Mouse (Mus musculus): ENCODE results near the gene Amotl1.
"Not testable (repeated sequence)": the region's sequence is repeated elsewhere in the genome, so short reads cannot be mapped to it uniquely, and the experiment has no call there.

Amotl1 gene

GRCm38 (mm10) chr9:14644956-14645355 lies at the start of gene Amotl1:
Gene Amotl1, minus strand, starts transcription at chr9:14645056.
- no peak for DNase-seq (ENCODE audit: low read depth, low spot score)

DNA sequence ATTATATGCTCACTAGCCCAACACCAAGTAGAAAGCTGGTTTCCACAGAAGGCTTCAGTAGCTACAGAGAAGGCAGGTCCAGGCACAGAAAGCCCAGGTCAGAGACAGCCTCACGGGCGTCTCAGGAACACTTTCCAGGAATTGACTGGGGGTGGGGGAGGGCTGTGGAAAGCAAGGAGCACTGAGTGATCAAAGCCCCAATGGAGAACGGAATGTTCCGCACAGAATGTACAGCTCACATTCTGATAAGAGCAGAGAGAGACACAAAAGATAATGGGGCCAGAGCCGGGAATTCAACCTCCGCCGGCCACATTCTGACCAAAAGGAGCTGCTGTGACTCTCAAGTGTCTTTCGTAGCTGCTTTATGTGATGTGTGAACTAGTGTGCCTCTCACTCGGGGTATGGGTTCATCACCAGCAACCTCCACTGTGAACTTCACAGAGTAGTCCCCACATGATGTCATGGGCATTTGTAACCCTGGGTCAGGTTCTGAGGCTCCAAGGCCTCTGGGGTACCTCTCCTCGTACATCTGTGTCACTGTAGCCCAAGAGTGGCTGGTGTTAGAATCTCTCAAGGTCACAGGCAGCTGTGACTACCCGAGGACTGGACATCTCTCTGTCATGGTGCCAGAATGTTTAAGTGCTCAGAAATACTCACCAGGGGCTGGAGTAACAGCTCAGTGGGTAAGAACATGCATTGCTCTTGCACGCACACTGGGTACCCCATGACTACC lies 44.7 kb upstream of the Amotl1 start:
- DNase-seq (ENCODE audit: low read depth, low spot score) = no peak

DNA sequence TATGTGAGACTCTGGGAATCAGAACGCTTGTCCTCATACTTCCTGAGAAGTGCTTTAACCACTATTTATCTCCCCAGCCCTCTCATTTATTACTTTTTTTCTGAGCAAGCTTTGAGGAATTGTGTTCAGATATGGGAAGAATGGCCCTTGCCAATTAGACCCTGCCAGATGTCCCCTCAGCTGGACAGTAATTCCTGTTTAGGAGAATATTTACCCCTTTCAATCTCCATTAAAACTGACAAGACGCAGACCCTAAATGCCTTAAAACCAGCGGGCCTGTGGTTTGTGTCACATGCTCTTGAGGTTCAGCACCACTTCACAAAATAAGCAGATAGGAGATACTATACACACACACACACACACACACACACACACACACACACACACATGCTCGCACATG lies 39.5 kb upstream of the Amotl1 start:
- DNase-seq (ENCODE audit: low read depth, low spot score) = no peak

DNA sequence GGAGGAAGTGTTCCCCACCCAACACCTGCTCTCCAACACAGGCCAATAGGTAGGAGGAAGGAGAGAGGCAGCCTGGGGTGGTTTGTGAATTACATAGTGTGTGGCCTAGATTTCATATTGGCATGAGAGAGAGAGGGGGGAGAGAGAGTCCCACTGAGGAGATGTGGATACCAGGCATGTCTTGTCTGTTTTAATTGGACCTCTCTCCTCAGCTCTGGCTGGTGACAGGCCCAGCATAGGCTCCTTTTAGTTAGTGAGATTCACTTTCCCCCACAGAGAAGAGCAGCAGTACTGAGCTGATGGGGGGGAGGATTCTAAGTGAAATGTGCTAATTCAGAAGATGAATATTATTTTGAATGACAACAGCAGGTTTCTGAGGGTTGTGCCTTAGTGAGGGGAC lies 37.9 kb upstream of the Amotl1 start:
- DNase-seq (ENCODE audit: low read depth, low spot score) = no peak

GRCm38 (mm10) chr9:14680584-14680983 lies 35.7 kb upstream of the Amotl1 start:
- no peak for DNase-seq (ENCODE audit: low read depth, low spot score)

GRCm38 (mm10) chr9:14675707-14676691 lies 31.1 kb upstream of the Amotl1 start:
- DNase-seq (ENCODE audit: low read depth, low spot score) = no peak

DNA sequence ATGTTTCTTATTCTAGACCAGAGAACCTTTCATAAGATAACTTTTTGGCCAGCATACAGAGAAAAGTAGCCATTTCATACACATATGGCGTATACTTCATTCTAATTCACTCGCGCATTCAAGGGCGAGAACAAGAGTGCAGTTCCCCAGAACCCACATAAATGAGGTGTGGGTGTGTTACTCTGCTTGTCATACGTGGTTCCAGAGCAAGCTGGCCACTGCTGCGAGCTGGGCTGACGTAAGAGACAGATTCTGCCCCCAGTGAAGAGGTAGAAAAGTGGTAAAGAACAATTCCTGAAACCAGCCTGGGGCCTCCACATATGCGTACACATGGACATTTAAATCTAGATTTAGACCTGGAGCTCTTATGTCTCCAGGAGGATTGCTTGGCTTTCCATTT lies 29.6 kb upstream of the Amotl1 start:
- no peak for DNase-seq (ENCODE audit: low read depth, low spot score)

GRCm38 (mm10) chr9:14673109-14673508 lies 28.3 kb upstream of the Amotl1 start:
- no peak for DNase-seq (ENCODE audit: low read depth, low spot score)

- not testable (repeated sequence) for DNase-seq (ENCODE audit: low read depth, low spot score)
Measured at GRCm38 (mm10) chr9:14671965-14672364, 27.1 kb upstream of the Amotl1 start.

DNA sequence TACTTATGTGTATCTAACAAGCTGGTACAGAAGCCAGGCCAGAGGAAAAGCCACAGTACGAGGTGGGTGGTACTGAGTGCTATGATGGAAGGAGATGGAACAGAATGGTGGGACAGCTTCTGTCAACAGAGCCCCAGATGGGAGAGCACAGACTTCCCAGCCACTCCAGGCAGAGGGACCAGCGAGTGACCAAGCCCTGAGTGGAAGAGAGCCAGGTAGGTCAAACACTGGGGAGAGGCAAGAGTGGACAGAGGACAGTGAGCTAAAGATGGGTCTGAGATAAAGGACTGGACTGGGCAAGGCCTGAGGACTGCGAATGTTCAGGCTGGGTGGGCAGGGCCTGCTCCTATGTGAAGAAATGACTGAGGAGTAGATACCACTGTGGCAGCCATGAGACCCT lies 23.5 kb upstream of the Amotl1 start:
- no peak for DNase-seq (ENCODE audit: low read depth, low spot score)

DNA sequence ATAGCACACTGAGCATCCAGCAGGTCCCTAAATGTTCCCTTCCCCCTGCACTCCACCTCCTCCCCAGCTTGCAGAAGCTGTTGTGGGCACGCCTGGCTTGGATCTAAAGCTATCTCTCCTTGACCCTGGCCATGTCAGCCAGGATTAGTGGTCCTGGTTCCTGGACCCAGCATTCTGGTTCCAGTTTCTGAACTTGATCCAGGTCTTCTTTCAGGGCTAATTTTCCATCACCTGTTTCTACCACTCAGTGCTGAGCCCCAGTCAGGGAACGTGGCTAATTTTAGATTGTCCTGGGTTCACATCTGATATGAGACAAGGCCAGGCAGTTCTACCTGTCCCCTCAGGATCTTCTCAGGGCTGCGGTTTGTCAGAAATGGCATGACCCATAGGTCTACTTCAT lies 21.2 kb upstream of the Amotl1 start:
- DNase-seq (ENCODE audit: low read depth, low spot score) = no peak

- no peak for DNase-seq (ENCODE audit: low read depth, low spot score)
Measured at GRCm38 (mm10) chr9:14663591-14663990, 18.7 kb upstream of the Amotl1 start.

DNA sequence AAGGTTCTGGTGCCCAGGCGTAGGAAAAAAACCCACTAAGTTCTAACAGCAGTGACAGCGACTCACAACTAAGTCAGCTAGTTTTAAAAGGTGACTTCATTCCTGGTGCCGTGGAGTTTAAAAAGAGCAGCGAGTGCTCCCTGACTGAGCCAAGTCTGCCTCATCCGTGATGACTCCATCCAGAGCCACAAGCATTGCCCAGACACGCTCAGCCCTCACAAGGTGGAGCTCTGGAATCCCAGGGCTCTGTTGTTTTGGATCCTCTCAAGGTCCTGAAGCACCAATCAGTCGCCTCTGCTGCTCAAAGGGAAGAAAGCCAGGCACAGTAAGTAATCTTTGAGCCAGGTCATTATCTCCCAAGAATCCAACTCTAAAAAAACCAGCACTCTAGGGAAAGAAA lies 18.0 kb upstream of the Amotl1 start:
- no peak for DNase-seq (ENCODE audit: low read depth, low spot score)

GRCm38 (mm10) chr9:14662138-14662537 lies 17.3 kb upstream of the Amotl1 start:
- DNase-seq (ENCODE audit: low read depth, low spot score) = no peak

DNA sequence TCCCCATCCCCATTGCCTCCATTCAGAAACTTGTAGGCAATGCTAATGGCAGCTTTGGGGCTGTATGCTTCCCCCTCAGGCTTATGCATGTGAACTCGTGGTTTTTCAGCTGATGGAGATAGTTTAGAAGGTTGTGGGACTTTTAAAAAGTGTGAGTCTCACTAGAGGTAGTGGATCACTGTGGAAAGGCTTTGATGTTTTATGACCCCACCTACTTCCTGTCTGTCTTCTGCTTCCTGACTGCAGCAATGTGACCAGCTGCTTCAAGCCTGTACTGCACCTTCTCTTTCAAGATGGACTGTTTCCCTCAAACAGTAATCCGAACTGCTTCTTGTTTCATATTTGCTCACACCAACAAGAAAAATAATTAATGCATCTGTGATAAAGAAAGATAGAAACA lies 13.1 kb upstream of the Amotl1 start:
- no peak for DNase-seq (ENCODE audit: low read depth, low spot score)

DNA sequence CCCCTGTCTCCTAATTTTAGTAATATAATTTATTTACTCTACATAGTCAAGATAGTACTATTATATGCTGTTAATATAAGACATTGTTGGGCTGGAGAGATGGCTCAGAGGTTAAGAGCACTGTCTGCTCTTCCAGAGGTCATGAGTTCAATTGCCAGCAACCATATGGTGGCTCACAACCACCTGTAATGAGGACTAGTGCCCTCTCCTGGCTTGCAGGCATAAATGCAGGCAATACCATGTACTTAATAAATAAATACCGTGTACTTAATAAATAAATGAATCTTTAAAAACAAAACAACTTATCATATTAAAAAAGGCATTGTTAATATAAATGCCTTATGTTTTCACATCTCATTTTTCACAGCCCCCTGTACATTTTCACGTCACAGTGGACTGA lies 9.2 kb upstream of the Amotl1 start:
- no peak for DNase-seq (ENCODE audit: low read depth, low spot score)

DNA sequence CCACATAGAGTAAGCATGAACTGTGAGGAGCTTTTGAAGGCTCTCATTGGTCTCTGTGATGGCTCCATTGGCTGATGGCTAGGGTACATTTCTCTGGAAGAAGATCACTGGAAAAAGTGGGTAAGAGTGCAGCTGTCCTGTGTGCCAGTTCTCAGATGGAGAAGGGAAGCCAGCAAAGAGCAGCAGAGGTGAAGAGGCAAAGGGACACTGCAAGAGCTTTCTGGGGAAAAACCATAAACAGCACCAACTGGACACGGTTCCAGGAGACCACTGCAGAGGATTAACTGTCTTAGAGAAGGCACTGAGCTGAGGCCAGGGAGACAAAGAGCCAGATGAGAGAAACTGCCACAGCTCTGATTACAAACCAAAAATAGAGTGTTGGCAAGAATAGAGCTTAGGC lies 7.9 kb upstream of the Amotl1 start:
- DNase-seq (ENCODE audit: low read depth, low spot score) = no peak

- DNase-seq (ENCODE audit: low read depth, low spot score) = no peak
Measured at GRCm38 (mm10) chr9:14647849-14648248, 3.0 kb upstream of the Amotl1 start.

DNA sequence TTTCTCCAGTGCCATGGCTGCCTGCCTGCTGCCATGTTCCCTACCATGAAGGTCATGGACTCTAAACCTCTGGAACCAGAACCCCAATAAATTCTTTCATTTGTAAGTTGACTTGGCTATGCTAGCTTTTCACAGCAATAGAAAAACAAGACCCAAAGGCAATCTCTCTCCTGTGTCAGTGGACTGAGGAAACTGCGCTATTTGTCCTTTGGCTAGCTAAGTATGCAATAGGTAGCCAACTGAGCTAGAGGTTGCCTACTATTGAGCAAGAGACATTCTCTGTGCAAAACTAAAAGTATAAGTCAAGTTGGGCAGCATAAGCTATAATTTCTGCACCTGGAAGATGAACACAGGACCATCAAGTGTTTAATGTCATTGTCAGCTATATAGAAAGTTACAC lies 1.8 kb upstream of the Amotl1 start:
- no peak for DNase-seq (ENCODE audit: low read depth, low spot score)

GRCm38 (mm10) chr9:14646061-14646460 lies 1.2 kb upstream of the Amotl1 start:
- DNase-seq (ENCODE audit: low read depth, low spot score) = no peak

DNA sequence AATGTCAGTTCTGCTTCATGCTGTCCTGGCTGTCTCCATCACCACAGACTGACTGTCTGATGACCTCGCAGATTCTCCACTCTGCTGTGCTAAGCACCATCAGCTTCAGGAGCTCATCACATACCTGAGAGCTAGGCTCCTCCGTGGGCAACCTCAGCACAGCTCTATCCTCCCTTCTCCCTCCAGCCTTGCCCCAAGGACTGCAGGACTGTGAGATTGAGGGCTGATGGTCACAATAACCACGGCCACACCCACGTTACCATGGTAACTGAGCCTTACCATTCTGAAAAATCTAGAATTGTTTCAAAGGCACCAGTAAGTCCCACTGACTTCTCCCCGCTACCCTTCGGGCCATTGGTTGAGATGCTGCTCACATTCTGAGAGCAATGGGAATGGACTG lies 1.5 kb downstream of the Amotl1 start:
- DNase-seq (ENCODE audit: low read depth, low spot score) = no peak

DNA sequence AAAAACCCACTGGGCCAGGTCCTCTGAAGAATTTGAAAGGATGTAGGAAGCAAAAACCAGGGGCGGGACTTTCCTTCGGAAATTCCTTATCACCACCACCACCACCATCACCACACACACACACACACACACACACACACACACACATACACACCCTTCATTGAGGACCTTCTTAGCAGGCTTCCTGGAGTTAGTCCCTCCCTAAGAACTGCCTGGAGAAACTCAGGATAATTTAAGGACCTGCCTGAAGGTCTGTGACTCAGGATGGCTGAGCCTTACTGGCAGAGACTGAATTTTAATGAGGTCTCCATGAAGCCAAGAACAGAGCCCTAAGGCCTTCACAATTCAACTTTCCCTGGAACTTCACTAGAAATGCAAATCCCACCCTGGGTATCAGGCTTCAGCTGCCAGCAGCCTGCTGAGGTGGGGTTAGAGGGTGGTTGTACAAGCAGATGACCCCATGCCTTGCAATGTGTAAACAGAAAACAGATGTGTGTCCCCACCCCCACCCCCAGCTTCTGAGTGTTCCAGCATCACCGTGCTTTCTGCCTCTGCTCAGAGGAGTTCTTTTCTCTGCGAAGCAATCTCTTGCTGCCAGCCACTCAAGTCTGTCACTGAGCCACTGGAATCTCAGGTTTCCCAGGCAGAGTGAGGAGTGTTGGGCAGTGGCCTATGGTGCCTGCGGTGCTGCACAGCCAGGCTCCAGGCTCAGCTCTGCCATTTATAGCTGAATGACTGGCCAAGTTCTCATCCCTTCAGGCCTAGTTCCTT lies 2.4 kb downstream of the Amotl1 start:
- peak; percentile 51 for DNase-seq (ENCODE audit: low read depth, low spot score)
